Mouse (Mus musculus) heart, embryonic 11.5 days (tissue): ENCODE results near the gene Ankrd53. TPM values are rescaled to one million over a fixed set of nuclear protein-coding genes. Genes with fewer than 3 reads are reported as not detected.

ENCODE experiments used
- ATAC-seq: fragments of 200-750 bp; cut with Nextera tagmentation; replicated peaks from 2 replicates; pipeline ENCODE4 v1.8.0; 2017; ENCODE audit warnings: moderate library complexity; ENCODE audit not compliant: insufficient number of reproducible peaks, low FRiP score, low TSS enrichment
- H3K27ac ChIP-seq: fragments of 300-500 bp; sonication (generic); 2 replicates; pipeline ENCODE4 v1.5.1; 2014; ENCODE audit warnings: mild to moderate bottlenecking, low read depth, low read length
- H3K27me3 ChIP-seq: fragments of 300-500 bp; sonication (generic); 2 replicates; pipeline ENCODE4 v1.6.1; 2014; ENCODE audit warnings: mild to moderate bottlenecking, low read length, mixed read lengths; ENCODE audit not compliant: control insufficient read depth, insufficient read depth
- H3K36me3 ChIP-seq: fragments of 300-500 bp; sonication (generic); 2 replicates; pipeline ENCODE4 v1.6.1; 2014; ENCODE audit warnings: mild to moderate bottlenecking, low read length, moderate library complexity, mixed read lengths; ENCODE audit not compliant: control insufficient read depth, insufficient read depth
- H3K4me1 ChIP-seq: fragments of 300-500 bp; sonication (generic); 2 replicates; pipeline ENCODE4 v1.6.1; 2014; ENCODE audit warnings: low read length; ENCODE audit not compliant: control insufficient read depth, insufficient read depth
- H3K4me2 ChIP-seq: fragments of 300-500 bp; sonication (generic); 2 replicates; pipeline ENCODE4 v1.6.1; 2014; ENCODE audit warnings: mild to moderate bottlenecking, moderate library complexity
- H3K4me3 ChIP-seq: fragments of 300-500 bp; sonication (generic); 2 replicates; pipeline ENCODE4 v1.5.1; 2014; ENCODE audit warnings: low read depth, low read length
- H3K9ac ChIP-seq: fragments of 300-500 bp; sonication (generic); 2 replicates; pipeline ENCODE4 v1.6.1; 2014; ENCODE audit warnings: mild to moderate bottlenecking, low read depth, low read length, moderate library complexity
- H3K9me3 ChIP-seq: fragments of 300-500 bp; sonication (generic); replicated peaks from 2 replicates; pipeline ENCODE4 v1.6.1; 2016; ENCODE audit warnings: low read length; ENCODE audit not compliant: control insufficient read depth
- WGBS: fragments of 180-500 bp; shearing (Covaris S2); extraction: QIAGEN DNeasy Blood & Tissue Kit; methylation state at CpG from one replicate; pipeline ENCODE4 v1.1.7; 2014; ENCODE audit not compliant: insufficient replicate concordance; 5-methylcytosine and 5-hydroxymethylcytosine counted together
- polyA plus RNA-seq: library from polyadenylated mRNA; unstranded; fragments of >200 nt; fragmentation: Nextera tagmentation; extraction: Ambion mirVana; gene quantifications from 2 replicates; pipeline ENCODE4 v1.2.1, GENCODE M21; 2014

The Ankrd53 gene
- polyA plus RNA-seq, 1 experiment from 2014 or later = not detected

DNA sequence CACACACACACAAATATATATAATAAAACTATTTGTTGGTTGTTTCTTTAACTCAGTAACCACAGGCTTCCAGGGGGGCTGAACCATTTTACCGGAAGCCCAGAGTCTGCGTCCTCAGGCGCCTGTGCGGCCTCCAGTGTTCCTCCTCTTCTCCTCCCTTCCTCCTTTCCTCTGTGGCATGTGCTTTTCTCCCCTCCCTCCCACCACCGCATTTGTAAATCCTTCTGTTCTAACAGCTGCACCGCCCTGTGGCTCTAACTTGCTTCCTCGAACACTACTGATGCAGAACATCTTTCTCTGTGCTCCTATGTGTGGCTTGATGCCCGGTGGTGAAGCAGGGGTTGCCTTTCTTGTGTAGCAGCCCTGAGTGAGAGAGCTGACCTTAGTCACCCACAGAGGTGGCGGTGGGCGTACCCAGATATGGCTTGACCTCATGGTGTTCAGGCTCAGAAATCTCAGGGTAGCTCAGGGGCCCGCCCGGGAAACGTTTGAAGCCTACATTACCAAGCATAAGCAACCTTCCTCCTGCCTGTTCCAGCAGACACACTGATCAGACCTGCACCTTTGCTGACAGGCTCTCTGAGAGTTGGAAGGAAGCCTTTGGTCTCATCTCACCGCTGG, 33.0 kb upstream of the Ankrd53 start:
- H3K4me3 ChIP-seq = no peak overlapping the region
- H3K9ac ChIP-seq = no peak overlapping the region
- H3K4me2 ChIP-seq = no peak overlapping the region
- WGBS = 61% methylated on average over 14 of the region's 14 CpGs
- H3K36me3 ChIP-seq = no peaks in the 10 kb centered on the region
- H3K4me1 ChIP-seq = no peaks in the 10 kb centered on the region
- no peak for ATAC-seq
- H3K27me3 ChIP-seq = peaks cover 6% of the 10 kb centered on the region; the same call in 1 of the 2 replicates
- peaks cover 4% of the 10 kb centered on the region for H3K9me3 ChIP-seq
- no peak overlapping the region for H3K27ac ChIP-seq

- Histone ChIP-seq H3K9ac (no peak overlapping the region), H3K4me3 (no peak overlapping the region), H3K27me3 (peaks cover 6% of the 10 kb centered on the region), H3K36me3 (no peaks in the 10 kb centered on the region), H3K4me1 (no peaks in the 10 kb centered on the region), H3K27ac (no peak overlapping the region), H3K4me2 (no peak overlapping the region), H3K9me3 (peaks cover 4% of the 10 kb centered on the region)
- 24% methylated on average over 5 of the region's 5 CpGs for WGBS
- ATAC-seq = no peak
These were observed 31.3 kb upstream of the Ankrd53 start for GRCm38 (mm10) chr6:83731128-83731527.

- no peak for ATAC-seq
- WGBS = 25% methylated on average over 13 of the region's 13 CpGs
- H3K9ac ChIP-seq = no peak overlapping the region
These were observed 25.1 kb upstream of the Ankrd53 start for GRCm38 (mm10) chr6:83737311-83737710.

DNA sequence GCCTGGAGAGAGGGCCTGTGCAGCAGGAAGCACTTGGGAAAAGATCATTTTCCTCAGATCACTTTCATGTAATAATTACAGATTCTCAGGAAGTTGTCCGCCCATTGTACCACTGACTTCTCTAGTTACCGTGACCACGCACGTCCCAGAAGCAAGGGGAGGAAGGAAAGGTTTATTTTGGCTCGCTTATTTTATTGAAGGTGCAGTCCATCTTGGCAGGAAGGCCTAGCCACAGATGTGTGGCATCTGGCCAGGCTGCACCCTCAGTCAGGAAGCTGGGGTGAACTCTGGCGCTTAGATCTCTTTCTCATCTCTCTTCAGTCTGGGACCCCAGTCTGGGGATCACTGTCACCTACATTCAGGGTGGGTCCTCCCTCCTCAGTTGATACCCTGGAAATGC, 23.8 kb upstream of the Ankrd53 start:
- H3K36me3 ChIP-seq = no peaks in the 10 kb centered on the region
- no peak overlapping the region for H3K4me2 ChIP-seq
- peaks cover 6% of the 10 kb centered on the region for H3K27me3 ChIP-seq
- H3K9ac ChIP-seq = no peak overlapping the region
- H3K4me3 ChIP-seq = no peak overlapping the region
- peaks cover 7% of the 10 kb centered on the region for H3K9me3 ChIP-seq
- no peak for ATAC-seq
- H3K4me1 ChIP-seq = no peaks in the 10 kb centered on the region
- no peak overlapping the region for H3K27ac ChIP-seq
- 83% methylated on average over 6 of the region's 6 CpGs for WGBS

More at GRCm38 (mm10) chr6:83737311-83737710, 25.1 kb upstream of the Ankrd53 start:
- no peak overlapping the region for H3K4me3 ChIP-seq
- no peak overlapping the region for H3K27ac ChIP-seq
- no peaks in the 10 kb centered on the region; the same call in none of the 2 replicates for H3K27me3 ChIP-seq
- no peak overlapping the region for H3K4me2 ChIP-seq
- no peaks in the 10 kb centered on the region for H3K36me3 ChIP-seq
- H3K9me3 ChIP-seq = peaks cover 7% of the 10 kb centered on the region
- no peaks in the 10 kb centered on the region for H3K4me1 ChIP-seq

- no peaks in the 10 kb centered on the region for H3K4me1 ChIP-seq
- no peaks in the 10 kb centered on the region for H3K36me3 ChIP-seq
- H3K9ac ChIP-seq = no peak within 1 kb of the TSS
- H3K9me3 ChIP-seq = peaks cover 3% of the 10 kb centered on the region; the same call in 1 of the 2 replicates
- no peak within 1 kb of the TSS for H3K27ac ChIP-seq
- no peak for ATAC-seq
- H3K27me3 ChIP-seq = peaks cover 37% of the 10 kb centered on the region
- 51% methylated on average over 5 of the region's 5 CpGs for WGBS
- no peak within 1 kb of the TSS for H3K4me3 ChIP-seq
- H3K4me2 ChIP-seq = no peak within 1 kb of the TSS
These were observed 19.7 kb upstream of the Ankrd53 start, which contains the start of gene Atp6v1b1 for GRCm38 (mm10) chr6:83742761-83743160. Atp6v1b1 (plus strand) TSS chr6:83742990.

DNA sequence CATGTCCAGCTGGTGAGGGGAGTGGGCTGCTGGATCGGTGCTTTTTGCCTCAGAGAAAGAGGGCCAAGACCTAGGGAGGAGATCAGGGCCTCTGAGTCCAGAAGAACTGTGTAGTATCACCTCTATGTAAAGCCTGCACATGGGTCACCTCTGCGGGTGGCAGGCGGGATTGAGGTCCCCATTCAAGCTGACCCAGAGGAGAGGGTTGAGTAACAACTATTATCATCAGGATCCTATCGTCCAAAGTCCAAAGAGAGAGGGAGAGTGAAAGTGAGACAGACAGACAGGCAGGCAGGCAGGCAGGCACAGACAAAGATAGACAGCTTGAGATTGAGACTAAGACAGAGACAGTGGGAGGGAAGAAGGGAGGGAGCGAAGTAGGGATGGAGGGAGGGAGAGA, 19.2 kb upstream of the Ankrd53 start:
- no peak for ATAC-seq
- WGBS = 59% methylated on average over 5 of the region's 5 CpGs
- H3K4me1 ChIP-seq = no peaks in the 10 kb centered on the region

DNA sequence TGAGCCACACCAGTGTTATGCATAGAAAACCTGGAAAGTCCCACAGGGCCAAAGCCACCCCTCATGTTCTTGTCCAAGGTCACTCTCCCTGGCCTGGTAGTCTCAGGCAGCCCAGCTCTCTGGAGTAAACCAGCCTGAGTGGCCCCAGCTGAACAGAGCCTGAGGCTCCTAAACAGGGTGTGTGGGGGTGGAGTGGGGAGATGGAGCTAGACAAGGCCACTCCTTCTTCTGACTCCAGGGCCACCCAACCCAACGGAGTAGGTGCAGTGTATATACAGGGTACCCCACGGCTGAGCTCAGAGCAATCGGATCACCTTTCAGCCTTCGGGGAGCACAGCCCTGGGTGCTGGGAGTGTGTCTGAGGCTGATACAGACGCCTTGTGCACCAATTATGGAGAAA, 18.3 kb upstream of the Ankrd53 start:
- no peaks in the 10 kb centered on the region for H3K36me3 ChIP-seq
- no peak overlapping the region for H3K4me3 ChIP-seq
- no peak overlapping the region for H3K9ac ChIP-seq
- H3K4me1 ChIP-seq = no peaks in the 10 kb centered on the region
- no peak overlapping the region for H3K4me2 ChIP-seq
- H3K27me3 ChIP-seq = peaks cover 39% of the 10 kb centered on the region
- no peak overlapping the region for H3K27ac ChIP-seq
- peaks cover 3% of the 10 kb centered on the region; the same call in 1 of the 2 replicates for H3K9me3 ChIP-seq
- 63% methylated on average over 5 of the region's 5 CpGs for WGBS
- ATAC-seq = no peak

More for the DNA sequence above, 19.2 kb upstream of the Ankrd53 start:
- H3K4me2 ChIP-seq = no peak overlapping the region
- peaks cover 37% of the 10 kb centered on the region for H3K27me3 ChIP-seq
- H3K9me3 ChIP-seq = peaks cover 3% of the 10 kb centered on the region; the same call in 1 of the 2 replicates
- H3K36me3 ChIP-seq = no peaks in the 10 kb centered on the region
- no peak overlapping the region for H3K9ac ChIP-seq
- no peak overlapping the region for H3K27ac ChIP-seq
- no peak overlapping the region for H3K4me3 ChIP-seq

DNA sequence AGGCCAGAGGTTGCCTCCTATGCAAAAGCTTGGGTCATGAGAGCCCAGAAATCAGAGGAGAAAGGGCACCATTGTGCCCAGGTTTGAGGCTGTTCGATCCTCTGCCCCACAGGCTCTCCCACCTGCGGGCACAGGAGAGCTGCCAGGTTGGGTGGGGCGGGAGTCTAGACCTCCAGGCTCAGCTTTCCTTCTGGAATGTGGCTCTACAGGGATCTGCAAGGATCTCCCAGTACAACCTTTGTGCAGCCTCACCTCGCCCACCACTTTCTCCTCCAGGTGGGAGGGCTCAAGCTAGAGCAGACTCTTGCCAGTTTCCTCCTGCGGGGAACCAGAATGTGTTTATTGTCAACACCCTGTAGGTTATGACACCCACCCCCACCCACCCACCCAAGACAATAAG, 17.9 kb upstream of the Ankrd53 start:
- Histone ChIP-seq H3K4me1 (no peaks in the 10 kb centered on the region), H3K27ac (no peak overlapping the region), H3K4me3 (no peak overlapping the region), H3K36me3 (no peaks in the 10 kb centered on the region), H3K9ac (no peak overlapping the region), H3K27me3 (peaks cover 41% of the 10 kb centered on the region), H3K4me2 (no peak overlapping the region), H3K9me3 (peaks cover 3% of the 10 kb centered on the region; the same call in 1 of the 2 replicates)
- WGBS = 65% methylated on average over 5 of the region's 5 CpGs
- ATAC-seq = no peak

DNA sequence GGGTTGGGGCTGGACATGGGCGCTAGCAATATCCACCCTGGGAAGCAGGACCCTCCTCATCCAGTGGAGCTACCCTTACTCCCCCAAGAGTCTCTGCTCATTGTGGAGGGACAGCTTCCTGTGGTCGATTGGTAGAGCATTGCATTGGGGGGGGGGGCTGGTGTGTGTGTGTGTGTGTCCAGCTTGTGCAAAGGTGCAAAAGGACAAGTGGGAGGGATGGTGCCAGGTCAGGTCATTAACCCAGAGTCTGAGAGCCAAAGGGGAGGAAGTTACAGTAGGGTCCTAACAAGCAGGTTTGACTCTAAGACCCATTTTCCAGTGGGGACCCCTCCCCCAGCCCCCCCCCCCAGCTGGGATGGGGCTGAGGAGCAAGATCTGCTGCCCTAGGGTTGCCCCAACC, 17.0 kb upstream of the Ankrd53 start:
- WGBS = 65% methylated on average over 2 of the region's 2 CpGs
- no peaks in the 10 kb centered on the region for H3K4me1 ChIP-seq
- no peak overlapping the region for H3K9ac ChIP-seq
- no peak overlapping the region for H3K27ac ChIP-seq
- no peak overlapping the region for H3K4me2 ChIP-seq
- peaks cover 43% of the 10 kb centered on the region for H3K27me3 ChIP-seq
- no peak overlapping the region for H3K4me3 ChIP-seq
- no peak for ATAC-seq
- H3K36me3 ChIP-seq = no peaks in the 10 kb centered on the region
- no peaks in the 10 kb centered on the region for H3K9me3 ChIP-seq
